Mouse (Mus musculus) urinary bladder, adult 2 months (tissue): ENCODE data around the gene Slc12a3. TPM values are rescaled to one million over a fixed set of nuclear protein-coding genes. Genes with fewer than 3 reads are reported as not detected.

ENCODE experiments used
- DNase-seq: peaks from one replicate; pipeline ENCODE4 v3.0.0; 2022; ENCODE audit warnings: low spot score
- polyA plus RNA-seq: library from polyadenylated mRNA; depleted of rRNA; stranded (reverse); fragments of >200 nt; gene quantifications from 2 replicates; pipeline ENCODE4 v1.2.3, GENCODE M21; 2012

Slc12a3 gene
- polyA plus RNA-seq, 1 experiment, result 0.21 TPM

- DNase-seq, result no peak
Observed at GRCm38 (mm10) chr8:94376176-94376575, 47.2 kb downstream of the Slc12a3 start.

GRCm38 (mm10) chr8:94376580-94376979 lies 47.6 kb downstream of the Slc12a3 start:
- DNase-seq, result no peak

GRCm38 (mm10) chr8:94377031-94377430 lies 48.0 kb downstream of the Slc12a3 start:
- no peak for DNase-seq

GRCm38 (mm10) chr8:94377714-94378205 lies 48.8 kb downstream of the Slc12a3 start:
- no peak for DNase-seq

- no peak for DNase-seq
Observed at GRCm38 (mm10) chr8:94378763-94379415, 49.9 kb downstream of the Slc12a3 start.

GRCm38 (mm10) chr8:94379686-94380085 lies 50.7 kb downstream of the Slc12a3 start:
- no peak for DNase-seq

- DNase-seq, result no peak
Observed at GRCm38 (mm10) chr8:94384166-94384565, 55.2 kb downstream of the Slc12a3 start.

GRCm38 (mm10) chr8:94385506-94386213 lies 56.7 kb downstream of the Slc12a3 start:
- no peak for DNase-seq

GRCm38 (mm10) chr8:94386214-94387026 lies 57.4 kb downstream of the Slc12a3 start, which contains the start of gene Herpud1:
Gene Herpud1, plus strand, starts transcription at chr8:94386438.
- DNase-seq, result peak; percentile 98

GRCm38 (mm10) chr8:94387027-94387684 lies 58.2 kb downstream of the Slc12a3 start:
- DNase-seq, result peak; percentile 70

GRCm38 (mm10) chr8:94387785-94388184 lies 58.8 kb downstream of the Slc12a3 start:
- no peak for DNase-seq

- no peak for DNase-seq
Observed at GRCm38 (mm10) chr8:94389531-94389930, 60.5 kb downstream of the Slc12a3 start.

GRCm38 (mm10) chr8:94390429-94390828 lies 61.4 kb downstream of the Slc12a3 start:
- no peak for DNase-seq

- no peak for DNase-seq
Observed at GRCm38 (mm10) chr8:94390910-94391309, 61.9 kb downstream of the Slc12a3 start.

- DNase-seq, result no peak
Observed at GRCm38 (mm10) chr8:94392147-94392546, 63.1 kb downstream of the Slc12a3 start.

- DNase-seq, result no peak
Observed at GRCm38 (mm10) chr8:94392648-94393047, 63.6 kb downstream of the Slc12a3 start.

- no peak for DNase-seq
Observed at GRCm38 (mm10) chr8:94395851-94396540, 67.0 kb downstream of the Slc12a3 start.

GRCm38 (mm10) chr8:94396964-94397657 lies 68.1 kb downstream of the Slc12a3 start:
- no peak for DNase-seq

- no peak for DNase-seq
Observed at GRCm38 (mm10) chr8:94398587-94398986, 69.6 kb downstream of the Slc12a3 start.

- DNase-seq, result no peak
Observed at GRCm38 (mm10) chr8:94399361-94399953, 70.5 kb downstream of the Slc12a3 start.
